Mouse (Mus musculus): Measurements from ENCODE around the gene Inpp4a. TPM values are rescaled to one million over a fixed set of nuclear protein-coding genes. Genes with fewer than 3 reads are reported as not detected.

The Inpp4a gene
- total RNA-seq, 4 experiments from 2014 or later = 207 to 234 (median 221) TPM

DNA sequence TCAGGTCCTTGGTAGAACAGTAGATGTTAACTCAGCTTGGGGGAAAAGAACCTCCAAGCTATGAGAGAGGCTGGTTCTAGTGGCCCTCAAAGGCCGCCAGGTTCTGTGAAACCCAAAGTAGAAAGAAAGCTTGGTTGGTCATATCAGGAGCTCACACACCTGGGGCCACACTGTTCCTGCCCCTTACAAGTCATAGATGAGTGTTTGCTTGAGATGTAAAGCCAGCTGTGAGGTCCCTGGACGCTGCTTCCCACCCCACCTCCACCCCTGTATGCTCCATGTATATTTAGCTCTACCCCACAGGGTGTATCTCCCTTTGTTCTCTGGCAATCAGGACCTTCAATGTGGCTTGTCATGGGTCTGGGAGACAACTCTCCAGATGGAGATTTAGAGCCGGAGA, 109.0 kb downstream of the Inpp4a start:
- DNase-seq (ENCODE audit: low spot score in 2 of 2) = no peak

DNA sequence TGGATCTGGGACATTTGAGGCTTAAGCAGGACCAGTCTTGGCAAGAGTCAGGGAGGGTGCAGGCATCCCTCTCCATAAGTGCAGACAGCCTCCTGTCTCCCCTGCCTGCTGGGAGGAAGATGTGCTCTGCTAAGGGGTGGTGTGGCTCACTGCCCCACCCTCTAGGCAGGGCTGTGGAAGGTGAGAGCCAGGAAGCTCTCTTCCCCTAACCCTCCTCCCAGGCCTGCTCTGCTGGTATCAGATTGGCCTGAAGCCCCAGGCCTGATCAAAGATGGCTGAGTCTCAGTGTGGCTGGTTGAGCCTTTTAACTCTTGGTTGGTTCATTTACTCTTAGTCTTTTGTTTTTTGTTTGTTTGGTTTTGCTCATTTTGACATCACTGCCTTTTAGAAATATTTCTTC, 110.0 kb downstream of the Inpp4a start:
- no peak for DNase-seq (ENCODE audit: low spot score in 2 of 2)

DNA sequence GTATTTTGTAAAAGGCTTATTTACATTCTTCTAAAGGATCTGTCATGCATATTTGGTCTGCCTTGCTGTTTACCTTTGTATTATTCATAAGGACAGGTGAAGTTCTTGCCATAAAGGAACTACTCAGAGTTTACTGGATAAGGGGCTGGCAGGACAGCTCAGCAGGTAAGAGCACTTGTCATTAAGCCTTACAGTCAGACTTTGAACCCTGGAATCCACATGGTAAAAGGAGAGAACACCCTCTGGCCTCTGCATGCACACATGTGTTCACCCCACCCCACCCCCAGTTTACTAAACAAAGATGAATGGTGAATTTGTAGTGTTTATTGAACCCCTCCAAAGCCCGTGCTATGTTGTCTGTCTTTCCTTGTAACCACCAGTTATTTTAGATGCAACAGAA, 115.7 kb downstream of the Inpp4a start:
- no peak for DNase-seq (ENCODE audit: low spot score in 2 of 2)

DNA sequence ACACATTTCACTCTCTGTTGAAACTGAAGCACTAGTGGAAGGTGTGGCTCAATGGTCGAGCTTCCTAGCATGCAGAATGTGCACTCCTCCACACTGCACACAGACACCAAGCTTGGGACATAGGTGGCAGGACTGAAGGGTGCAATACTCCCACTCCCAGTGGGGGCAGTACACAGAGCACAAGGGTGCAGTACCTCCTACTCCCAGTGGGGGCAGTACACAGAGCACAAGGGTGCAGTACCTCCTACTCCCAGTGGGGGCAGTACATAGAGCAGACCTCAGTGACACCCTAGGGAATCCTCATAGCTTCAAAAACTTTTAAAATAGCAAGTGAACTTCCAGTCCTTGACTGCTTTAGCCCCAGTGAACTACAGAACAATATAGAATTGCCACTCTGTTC, 119.8 kb downstream of the Inpp4a start:
- no peak for DNase-seq (ENCODE audit: low spot score in 2 of 2)

DNA sequence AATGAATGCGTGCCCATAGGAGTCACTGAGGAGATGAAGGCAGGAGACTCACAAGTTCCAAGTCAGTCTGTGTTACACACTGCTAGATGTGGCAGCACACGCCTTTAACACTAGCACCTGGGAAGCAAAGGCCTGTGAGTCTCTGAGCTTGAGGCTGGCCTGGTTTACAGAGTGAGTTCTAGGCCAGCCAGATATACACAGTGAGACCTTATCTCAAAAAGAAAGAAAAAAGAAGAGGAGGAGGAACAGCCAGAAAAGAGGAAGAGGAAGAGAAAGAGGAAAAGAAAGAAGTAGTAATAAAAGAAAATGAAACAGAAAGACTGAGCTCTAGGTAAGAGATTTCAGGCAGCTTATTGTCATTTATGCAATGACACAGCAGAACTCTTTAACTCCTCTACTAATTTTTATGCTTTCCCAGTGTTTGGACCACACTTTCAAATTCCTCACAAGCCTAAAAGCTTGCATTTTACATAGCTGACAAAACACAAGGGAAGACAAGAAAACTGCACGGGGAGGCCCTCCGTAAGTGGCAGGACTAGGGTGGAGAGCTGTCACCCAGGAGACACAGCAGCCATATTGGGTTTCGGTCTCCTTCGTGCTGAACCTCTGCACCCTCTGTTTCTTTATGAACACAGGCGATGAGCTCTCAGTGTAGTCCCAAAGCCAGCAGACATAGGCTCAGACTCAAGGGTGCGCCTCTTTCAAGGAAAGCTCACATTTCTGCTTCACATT, 127.6 kb downstream of the Inpp4a start:
- DNase-seq (ENCODE audit: low spot score in 2 of 2) = no peak

DNA sequence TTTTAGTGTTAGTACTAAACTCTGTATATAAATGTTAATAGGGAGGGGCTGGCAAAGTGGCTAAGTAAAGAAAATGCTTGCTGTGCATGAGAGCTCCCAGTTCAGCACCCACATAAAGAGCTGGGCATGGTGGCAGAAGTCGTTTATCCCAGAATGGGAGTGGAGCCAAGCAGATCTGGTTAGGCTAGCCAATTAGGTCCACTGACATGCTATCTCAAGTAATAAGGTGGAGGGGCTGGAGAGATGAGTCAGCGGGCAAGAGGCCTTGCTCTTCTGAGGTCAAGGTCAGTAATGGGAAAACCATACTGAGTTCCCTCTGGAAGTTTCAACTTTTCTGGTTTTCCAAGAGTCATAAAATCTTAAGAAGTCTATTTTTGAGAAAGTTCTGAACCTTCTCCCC, 129.2 kb downstream of the Inpp4a start:
- DNase-seq (ENCODE audit: low spot score in 2 of 2) = no peak

DNA sequence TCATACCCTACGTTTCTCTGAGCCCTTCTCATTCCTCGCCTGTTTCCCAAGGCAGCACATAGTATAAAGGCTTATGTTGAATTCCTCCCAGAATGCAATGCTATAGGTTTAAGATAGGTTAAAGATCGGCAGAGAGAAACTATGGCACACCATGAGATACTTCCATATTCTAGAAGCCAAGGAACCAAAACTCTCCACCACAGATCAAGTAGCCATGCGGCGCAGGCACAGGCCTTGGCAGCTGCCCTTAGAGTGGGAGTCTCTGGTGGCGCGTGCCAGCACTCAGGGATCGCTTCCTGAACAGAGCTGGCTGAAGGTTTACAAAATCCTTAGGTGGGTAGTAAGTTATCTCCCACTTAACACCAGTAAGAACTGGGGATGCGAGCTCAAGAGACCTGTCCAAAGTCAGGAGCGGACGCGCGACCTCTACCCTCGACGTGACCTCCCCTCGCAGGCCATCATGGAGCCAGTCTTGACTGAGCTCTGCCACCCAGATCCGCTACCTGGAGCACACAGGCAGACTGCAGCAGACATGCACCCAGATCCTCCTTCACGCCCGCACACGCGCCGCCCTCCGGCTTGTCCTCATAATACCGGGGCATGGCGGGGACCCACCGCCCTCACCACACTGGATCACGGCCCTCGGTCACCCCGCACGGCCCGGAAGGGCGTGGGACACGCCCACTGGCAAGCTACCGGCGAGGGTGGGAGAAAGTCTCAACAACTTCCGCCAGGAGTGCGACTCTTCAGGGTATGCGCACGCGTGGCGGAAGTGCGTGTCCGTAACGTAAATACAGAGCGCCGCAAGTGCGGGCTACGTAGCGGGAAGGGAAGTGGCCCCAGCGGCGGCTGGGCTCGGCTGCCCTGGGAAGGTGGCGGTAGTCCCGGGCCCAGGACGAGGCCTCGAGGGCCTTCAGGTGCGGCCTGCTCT, 130.0 kb downstream of the Inpp4a start, which contains the start of the genes Coa5 and Unc50:
Gene Coa5, minus strand, starts transcription at position 738 of the 931 bp plus-strand sequence.
Gene Unc50, plus strand, starts transcription at position 774 of the 931 bp plus-strand sequence.
- DNase-seq (ENCODE audit: low spot score in 2 of 2) = peak; percentile 92 to 95

DNA sequence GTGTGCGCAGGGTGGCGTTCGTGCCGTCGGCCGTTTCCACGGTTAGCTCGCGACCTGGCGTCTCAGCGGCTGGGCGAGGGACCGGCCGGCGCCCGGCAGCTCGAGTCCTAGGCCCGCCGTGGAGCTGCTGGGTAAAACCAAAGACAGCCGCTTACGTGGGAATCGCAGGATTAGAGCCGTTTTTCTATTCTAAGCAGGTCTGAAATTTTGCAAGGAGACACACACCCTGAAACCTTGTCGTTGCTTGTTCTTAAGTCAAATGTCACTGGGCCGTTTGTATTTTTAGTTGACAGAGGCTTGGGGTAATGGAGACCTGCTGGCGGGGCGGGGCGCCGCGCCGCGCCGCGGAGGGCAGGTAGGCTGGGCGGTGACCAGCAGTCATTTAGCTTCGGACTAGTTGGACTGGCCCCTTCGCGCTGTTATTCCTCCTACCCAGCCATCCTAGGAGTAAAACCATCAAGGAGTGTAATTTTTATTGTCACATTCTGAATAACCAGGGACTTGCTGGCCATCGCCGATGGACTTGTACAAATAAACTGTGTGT, 130.7 kb downstream of the Inpp4a start:
- DNase-seq (ENCODE audit: low spot score in 2 of 2) = no peak

DNA sequence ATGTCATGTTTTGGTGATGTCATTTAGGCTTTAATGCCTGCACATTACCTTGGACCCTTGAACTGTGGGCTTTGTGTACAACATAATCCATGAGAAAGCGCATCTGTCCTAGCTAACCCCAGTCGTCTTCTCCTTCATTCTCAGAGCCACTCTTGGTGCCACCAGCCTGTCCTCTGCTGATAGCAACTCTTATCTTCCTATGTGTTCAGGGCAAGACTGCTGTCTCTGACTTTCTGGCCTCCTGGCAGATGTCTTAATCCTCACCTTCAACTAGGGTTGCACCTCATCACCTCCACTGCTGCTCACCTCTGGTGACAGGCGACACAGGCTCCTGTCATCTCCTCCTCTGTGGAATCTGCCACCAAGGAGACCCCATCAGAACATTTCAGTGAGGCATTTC, 136.8 kb downstream of the Inpp4a start:
- DNase-seq (ENCODE audit: low spot score in 2 of 2) = no peak

DNA sequence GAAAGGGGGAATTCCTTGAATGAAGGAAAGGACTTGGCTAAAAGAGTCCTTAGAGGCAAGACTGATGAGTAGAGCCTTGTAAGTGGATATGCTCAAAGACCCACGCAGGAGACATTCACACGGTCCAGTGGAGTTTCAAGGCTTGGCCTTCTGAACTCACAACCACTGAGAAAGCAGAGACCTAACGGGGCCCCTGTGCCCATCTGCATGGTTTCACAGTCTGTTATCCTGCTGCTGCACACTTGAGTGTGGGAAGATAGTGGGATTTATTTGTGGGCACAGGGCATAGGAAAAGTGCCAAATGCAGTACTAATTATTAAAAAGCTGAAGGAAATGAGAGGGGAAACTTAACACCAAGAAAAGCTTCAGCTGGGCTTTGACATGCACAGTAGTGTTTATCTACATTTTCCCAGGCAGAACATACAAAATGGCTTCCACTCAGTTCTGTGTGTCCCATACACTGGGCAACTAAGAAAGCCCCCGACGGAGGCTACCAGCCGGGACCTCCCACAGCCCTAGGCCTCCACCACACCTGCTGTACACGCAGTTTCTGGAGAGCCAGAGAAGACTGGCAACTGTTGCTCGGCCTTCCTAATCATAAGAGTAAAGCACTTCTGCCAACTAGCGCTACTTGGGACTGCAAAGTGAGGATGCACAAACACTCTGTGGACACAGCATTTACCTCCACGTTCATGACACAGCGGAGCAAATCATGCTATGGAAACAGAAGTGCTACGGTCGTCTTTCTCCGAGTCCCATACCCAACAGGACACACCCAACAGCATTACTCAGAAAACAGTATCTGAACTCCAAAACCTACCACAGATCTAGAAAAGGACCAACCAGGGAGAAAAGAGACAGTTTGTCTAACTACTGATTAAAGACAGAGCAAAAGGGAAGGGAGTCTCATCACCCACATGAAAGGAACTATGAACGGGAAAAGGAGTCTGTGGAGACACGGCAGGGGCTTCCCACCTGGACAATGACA, 143.5 kb downstream of the Inpp4a start:
- DNase-seq (ENCODE audit: low spot score in 2 of 2) = no peak

DNA sequence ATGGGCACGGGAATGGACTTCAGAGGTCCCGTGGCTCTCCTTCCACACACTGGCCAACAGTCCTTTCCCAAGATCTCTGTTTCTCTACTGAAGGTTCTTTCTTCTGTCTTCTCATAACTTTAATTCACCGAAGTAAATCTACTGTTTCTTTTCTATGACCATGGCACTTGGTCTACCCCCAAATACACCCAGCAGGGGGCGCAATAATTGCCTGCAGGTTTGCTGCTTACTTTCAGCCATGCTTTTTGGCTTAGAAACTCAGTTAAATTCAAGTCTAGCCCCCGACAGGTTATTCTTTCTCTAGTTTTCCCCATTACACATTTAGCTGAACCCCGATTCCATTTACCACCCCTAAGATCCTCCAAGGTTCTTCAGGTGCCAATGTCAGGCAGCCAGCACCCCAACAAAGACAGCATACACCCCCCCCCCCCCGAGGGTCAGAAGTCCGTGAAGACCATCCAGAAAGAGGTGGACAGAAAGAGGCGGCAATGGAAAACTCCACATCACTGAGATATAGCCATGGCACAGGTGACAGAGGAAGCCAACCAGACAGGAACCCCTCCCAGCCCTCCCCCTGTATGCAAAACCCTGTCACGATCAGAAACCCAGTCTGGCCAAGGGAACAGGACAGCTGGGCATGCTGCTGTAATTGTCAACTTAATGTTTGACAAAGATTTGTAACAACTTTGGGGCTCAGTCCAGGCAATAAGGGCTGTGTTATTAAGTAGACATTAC, 148.9 kb downstream of the Inpp4a start:
- DNase-seq (ENCODE audit: low spot score in 2 of 2) = no peak

DNA sequence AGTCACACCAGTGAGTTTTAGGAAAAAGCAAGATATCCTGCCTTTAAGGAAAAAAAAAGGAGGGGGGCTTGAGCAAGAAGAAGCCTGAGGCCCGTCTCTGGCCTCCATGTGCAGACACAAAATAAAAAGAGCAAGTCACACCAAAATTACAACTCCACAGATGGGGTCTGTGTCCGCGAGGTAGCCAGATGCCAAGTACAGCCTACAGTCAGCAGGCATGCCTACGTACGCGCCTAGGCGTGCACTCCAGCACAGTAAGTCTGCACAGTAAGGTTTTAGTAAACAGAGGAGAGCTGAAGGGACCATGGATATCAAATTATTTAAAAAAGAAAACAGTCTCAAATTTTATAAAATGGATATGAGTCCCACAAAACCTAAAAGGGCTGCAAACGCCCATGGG, 151.6 kb downstream of the Inpp4a start:
- DNase-seq (ENCODE audit: low spot score in 2 of 2) = no peak

DNA sequence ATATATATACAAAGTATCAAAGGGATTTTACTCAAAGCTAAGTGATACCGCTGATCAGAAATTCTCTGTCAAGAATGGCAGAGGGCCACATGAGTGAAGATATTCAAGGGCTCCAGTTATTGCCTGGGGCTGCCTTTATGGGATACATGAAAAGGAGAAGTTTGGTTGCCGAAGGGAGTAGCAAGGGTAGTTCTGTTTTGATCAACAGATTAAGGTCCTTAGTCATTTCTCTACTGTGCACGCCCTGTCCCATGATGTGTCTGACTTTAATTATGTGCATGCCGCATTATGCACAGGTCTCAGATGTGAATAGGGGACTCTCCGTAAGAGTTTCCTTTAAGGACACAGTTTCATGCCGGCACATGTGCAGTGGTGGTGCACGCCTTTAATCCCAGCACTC, 157.9 kb downstream of the Inpp4a start:
- DNase-seq (ENCODE audit: low spot score in 2 of 2) = no peak

Other genes with a start within 250 kb of the Inpp4a start
- under 1 TPM; 0.11 to 0.46 (median 0.27) TPM for gene Cnga3, start 85.4 kb upstream of the Inpp4a start, total RNA-seq (2022)
- gene Coa5, start 130.2 kb downstream of the Inpp4a start, total RNA-seq (2022) = 10 to 100 TPM; 63.5 to 76.8 (median 70.0) TPM
- 10 to 100 TPM; 52.7 to 71.7 (median 57.1) TPM for gene Unc50, start 130.3 kb downstream of the Inpp4a start, total RNA-seq (2022)
- gene Mgat4a, start 241.2 kb downstream of the Inpp4a start, total RNA-seq (2022) = 10 to 100 TPM; 28.8 to 31.9 (median 29.2) TPM

Measured in left cerebral cortex, adult 8-10 months (tissue).